Mouse (Mus musculus): ENCODE data around the gene Irf1. TPM values are rescaled to one million over a fixed set of nuclear protein-coding genes. Genes with fewer than 3 reads are reported as not detected.

Irf1 gene
- polyA plus RNA-seq, 1 experiment from 2014 or later = 17.7 TPM

DNA sequence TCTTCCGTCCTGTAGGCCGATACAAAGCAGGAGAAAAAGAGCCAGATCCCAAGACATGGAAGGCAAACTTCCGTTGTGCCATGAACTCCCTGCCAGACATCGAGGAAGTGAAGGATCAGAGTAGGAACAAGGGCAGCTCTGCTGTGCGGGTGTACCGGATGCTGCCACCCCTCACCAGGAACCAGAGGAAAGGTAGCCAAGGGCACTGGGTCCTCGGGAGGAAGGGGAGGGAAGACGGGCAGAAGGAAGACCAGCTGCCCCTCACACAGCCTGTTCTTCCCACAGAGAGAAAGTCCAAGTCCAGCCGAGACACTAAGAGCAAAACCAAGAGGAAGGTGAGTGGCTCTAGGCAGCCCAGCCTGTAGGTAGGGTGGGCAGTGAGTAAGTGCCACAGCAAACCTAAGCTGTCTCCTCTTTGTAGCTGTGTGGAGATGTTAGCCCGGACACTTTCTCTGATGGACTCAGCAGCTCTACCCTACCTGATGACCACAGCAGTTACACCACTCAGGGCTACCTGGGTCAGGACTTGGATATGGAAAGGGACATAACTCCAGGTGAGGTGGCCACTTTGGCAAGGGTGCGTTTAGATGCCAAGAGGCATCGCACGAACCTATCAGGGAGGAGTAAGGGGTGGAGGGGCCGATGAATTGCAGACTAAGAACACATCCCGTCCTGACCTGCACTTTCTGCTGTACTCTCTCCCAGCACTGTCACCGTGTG is 4.0 kb downstream of the Irf1 start:
- Histone ChIP-seq H3K4me1 (ENCODE audit: control insufficient read depth, low read depth, low read length) (peaks cover 11% of the 10 kb centered on the region), H3K9me3 (replicated peaks; ENCODE audit: control insufficient read depth, low read length) (no peaks in the 10 kb centered on the region), H3K36me3 (ENCODE audit: control insufficient read depth, insufficient read depth) (peaks cover 5% of the 10 kb centered on the region), H3K27me3 (ENCODE audit: control insufficient read depth, insufficient read depth, low read depth, low read length) (peaks cover 15% of the 10 kb centered on the region), H3K4me3 (ENCODE audit: low read depth, low read length) (no peak overlapping the region), H3K9ac (ENCODE audit: low read depth, low read length) (no peak overlapping the region), H3K4me2 (ENCODE audit: low read depth, low read length) (no peak overlapping the region), H3K27ac (ENCODE audit: low read length) (no peak overlapping the region)
- no peak for ATAC-seq (ENCODE audit: low read depth)
- 70% methylated on average over 16 of the region's 16 CpGs for WGBS (ENCODE audit: insufficient replicate concordance)

GRCm38 (mm10) chr11:53774659-53775255 is 4.9 kb downstream of the Irf1 start:
- WGBS (ENCODE audit: insufficient replicate concordance) = 69% methylated on average over 13 of the region's 13 CpGs
- peaks cover 5% of the 10 kb centered on the region for H3K36me3 ChIP-seq (ENCODE audit: control insufficient read depth, insufficient read depth)
- H3K9ac ChIP-seq (ENCODE audit: low read depth, low read length) = no peak overlapping the region
- no peak overlapping the region for H3K27ac ChIP-seq (ENCODE audit: low read length)
- H3K4me3 ChIP-seq (ENCODE audit: low read depth, low read length) = no peak overlapping the region
- no peak for ATAC-seq (ENCODE audit: low read depth)
- no peaks in the 10 kb centered on the region for H3K9me3 ChIP-seq (replicated peaks; ENCODE audit: control insufficient read depth, low read length)
- H3K4me2 ChIP-seq (ENCODE audit: low read depth, low read length) = no peak overlapping the region
- peaks cover 9% of the 10 kb centered on the region for H3K4me1 ChIP-seq (ENCODE audit: control insufficient read depth, low read depth, low read length)
- H3K27me3 ChIP-seq (ENCODE audit: control insufficient read depth, insufficient read depth, low read depth, low read length) = peaks cover 13% of the 10 kb centered on the region

GRCm38 (mm10) chr11:53777736-53778135 is 7.9 kb downstream of the Irf1 start:
- Histone ChIP-seq H3K4me2 (ENCODE audit: low read depth, low read length) (no peak overlapping the region), H3K4me1 (ENCODE audit: control insufficient read depth, low read depth, low read length) (peaks cover 6% of the 10 kb centered on the region), H3K9me3 (replicated peaks; ENCODE audit: control insufficient read depth, low read length) (no peaks in the 10 kb centered on the region), H3K36me3 (ENCODE audit: control insufficient read depth, insufficient read depth) (peaks cover 5% of the 10 kb centered on the region), H3K9ac (ENCODE audit: low read depth, low read length) (no peak overlapping the region), H3K4me3 (ENCODE audit: low read depth, low read length) (no peak overlapping the region), H3K27ac (ENCODE audit: low read length) (no peak overlapping the region), H3K27me3 (ENCODE audit: control insufficient read depth, insufficient read depth, low read depth, low read length) (no peaks in the 10 kb centered on the region)
- 63% methylated on average over 5 of the region's 5 CpGs for WGBS (ENCODE audit: insufficient replicate concordance)
- no peak for ATAC-seq (ENCODE audit: low read depth)

GRCm38 (mm10) chr11:53778455-53778854 is 8.6 kb downstream of the Irf1 start:
- Histone ChIP-seq H3K27ac (ENCODE audit: low read length) (no peak overlapping the region), H3K27me3 (ENCODE audit: control insufficient read depth, insufficient read depth, low read depth, low read length) (no peaks in the 10 kb centered on the region), H3K36me3 (ENCODE audit: control insufficient read depth, insufficient read depth) (peaks cover 5% of the 10 kb centered on the region), H3K4me3 (ENCODE audit: low read depth, low read length) (no peak overlapping the region), H3K9ac (ENCODE audit: low read depth, low read length) (no peak overlapping the region), H3K4me1 (ENCODE audit: control insufficient read depth, low read depth, low read length) (peaks cover 6% of the 10 kb centered on the region), H3K9me3 (replicated peaks; ENCODE audit: control insufficient read depth, low read length) (no peaks in the 10 kb centered on the region), H3K4me2 (ENCODE audit: low read depth, low read length) (no peak overlapping the region)
- no peak for ATAC-seq (ENCODE audit: low read depth)
- 78% methylated on average over 5 of the region's 5 CpGs for WGBS (ENCODE audit: insufficient replicate concordance)

DNA sequence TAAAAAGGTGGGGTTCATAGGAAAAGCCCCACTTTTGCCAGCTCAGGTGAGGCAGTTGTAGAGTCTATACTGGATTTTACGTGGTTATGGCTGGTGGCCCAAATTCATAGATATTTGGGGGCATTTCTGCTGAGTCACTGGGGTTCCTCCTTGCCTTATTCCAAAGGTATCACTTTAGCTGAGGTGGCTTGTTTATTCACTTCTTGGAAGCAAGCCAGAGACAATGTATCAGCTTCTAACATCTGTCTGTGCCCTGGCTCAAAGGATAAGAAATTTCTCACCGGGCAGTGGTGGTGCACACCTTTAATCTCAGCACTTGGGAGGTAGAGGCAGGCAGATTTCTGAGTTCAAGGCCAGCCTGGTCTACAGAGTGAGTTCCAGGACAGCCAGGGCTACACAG is 10.0 kb downstream of the Irf1 start:
- Histone ChIP-seq H3K27ac (ENCODE audit: low read length) (no peak overlapping the region), H3K9me3 (replicated peaks; ENCODE audit: control insufficient read depth, low read length) (no peaks in the 10 kb centered on the region), H3K4me2 (ENCODE audit: low read depth, low read length) (no peak overlapping the region), H3K27me3 (ENCODE audit: control insufficient read depth, insufficient read depth, low read depth, low read length) (no peaks in the 10 kb centered on the region), H3K4me1 (ENCODE audit: control insufficient read depth, low read depth, low read length) (peaks cover 6% of the 10 kb centered on the region), H3K9ac (ENCODE audit: low read depth, low read length) (no peak overlapping the region), H3K4me3 (ENCODE audit: low read depth, low read length) (no peak overlapping the region), H3K36me3 (ENCODE audit: control insufficient read depth, insufficient read depth) (peaks cover 5% of the 10 kb centered on the region)
- 24% methylated on average over 2 of the region's 2 CpGs for WGBS (ENCODE audit: insufficient replicate concordance)
- no peak for ATAC-seq (ENCODE audit: low read depth)

- no peak overlapping the region for H3K4me3 ChIP-seq (ENCODE audit: low read depth, low read length)
- no peaks in the 10 kb centered on the region for H3K27me3 ChIP-seq (ENCODE audit: control insufficient read depth, insufficient read depth, low read depth, low read length)
- peak overlapping the region; percentile 37 for H3K27ac ChIP-seq (ENCODE audit: low read length)
- peaks cover 6% of the 10 kb centered on the region for H3K4me1 ChIP-seq (ENCODE audit: control insufficient read depth, low read depth, low read length)
- no peaks in the 10 kb centered on the region for H3K9me3 ChIP-seq (replicated peaks; ENCODE audit: control insufficient read depth, low read length)
- peaks cover 5% of the 10 kb centered on the region for H3K36me3 ChIP-seq (ENCODE audit: control insufficient read depth, insufficient read depth)
- no peak for ATAC-seq (ENCODE audit: low read depth)
- no peak overlapping the region for H3K4me2 ChIP-seq (ENCODE audit: low read depth, low read length)
- WGBS (ENCODE audit: insufficient replicate concordance) = 46% methylated on average over 3 of the region's 3 CpGs
- no peak overlapping the region for H3K9ac ChIP-seq (ENCODE audit: low read depth, low read length)
These were observed 10.4 kb downstream of the Irf1 start for GRCm38 (mm10) chr11:53780262-53780661.

GRCm38 (mm10) chr11:53781201-53781775 is 11.5 kb downstream of the Irf1 start:
- peaks cover 3% of the 10 kb centered on the region for H3K36me3 ChIP-seq (ENCODE audit: control insufficient read depth, insufficient read depth)
- H3K4me1 ChIP-seq (ENCODE audit: control insufficient read depth, low read depth, low read length) = peaks cover 8% of the 10 kb centered on the region
- H3K9ac ChIP-seq (ENCODE audit: low read depth, low read length) = no peak overlapping the region
- no peak overlapping the region for H3K4me3 ChIP-seq (ENCODE audit: low read depth, low read length)
- H3K27me3 ChIP-seq (ENCODE audit: control insufficient read depth, insufficient read depth, low read depth, low read length) = no peaks in the 10 kb centered on the region
- peak; percentile 56; the same call in 1 of the 2 replicates for ATAC-seq (ENCODE audit: low read depth)
- WGBS (ENCODE audit: insufficient replicate concordance) = 62% methylated on average over 4 of the region's 4 CpGs
- H3K27ac ChIP-seq (ENCODE audit: low read length) = no peak overlapping the region
- no peaks in the 10 kb centered on the region for H3K9me3 ChIP-seq (replicated peaks; ENCODE audit: control insufficient read depth, low read length)
- no peak overlapping the region for H3K4me2 ChIP-seq (ENCODE audit: low read depth, low read length)

DNA sequence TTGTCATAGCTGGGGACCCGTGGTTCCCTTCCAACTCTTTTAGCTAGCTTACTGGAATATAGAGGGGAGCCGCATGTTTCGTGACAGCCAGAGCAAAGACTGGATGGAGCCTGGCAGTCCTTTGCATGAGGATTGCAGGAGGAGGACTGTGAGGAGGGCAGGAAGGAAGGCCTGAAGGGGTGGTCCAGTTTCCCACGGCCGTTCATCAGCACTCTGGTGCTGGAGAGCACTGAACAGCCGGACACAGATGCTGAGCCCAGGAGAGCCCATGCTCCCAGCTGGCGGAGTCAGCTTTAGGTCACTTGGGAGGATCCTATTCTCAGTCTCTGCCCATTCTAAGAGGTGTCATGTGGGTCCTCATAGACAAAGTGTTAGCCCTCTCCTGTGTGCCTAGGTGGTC is 12.2 kb downstream of the Irf1 start:
- Histone ChIP-seq H3K9ac (ENCODE audit: low read depth, low read length) (no peak overlapping the region), H3K36me3 (ENCODE audit: control insufficient read depth, insufficient read depth) (no peaks in the 10 kb centered on the region; the same call in 1 of the 2 replicates), H3K27ac (ENCODE audit: low read length) (0 out of 2 replicates have a peak overlapping the region, but pooled peaks have one; percentile 14), H3K4me3 (ENCODE audit: low read depth, low read length) (no peak overlapping the region), H3K4me1 (ENCODE audit: control insufficient read depth, low read depth, low read length) (peaks cover 8% of the 10 kb centered on the region), H3K9me3 (replicated peaks; ENCODE audit: control insufficient read depth, low read length) (no peaks in the 10 kb centered on the region), H3K27me3 (ENCODE audit: control insufficient read depth, insufficient read depth, low read depth, low read length) (no peaks in the 10 kb centered on the region), H3K4me2 (ENCODE audit: low read depth, low read length) (no peak overlapping the region)
- no peak for ATAC-seq (ENCODE audit: low read depth)
- WGBS (ENCODE audit: insufficient replicate concordance) = 67% methylated on average over 7 of the region's 7 CpGs

GRCm38 (mm10) chr11:53783288-53783687 is 13.5 kb downstream of the Irf1 start:
- ATAC-seq (ENCODE audit: low read depth) = no peak
- Histone ChIP-seq H3K4me1 (ENCODE audit: control insufficient read depth, low read depth, low read length) (peaks cover 8% of the 10 kb centered on the region), H3K4me2 (ENCODE audit: low read depth, low read length) (no peak overlapping the region), H3K27ac (ENCODE audit: low read length) (no peak overlapping the region), H3K9me3 (replicated peaks; ENCODE audit: control insufficient read depth, low read length) (no peaks in the 10 kb centered on the region), H3K27me3 (ENCODE audit: control insufficient read depth, insufficient read depth, low read depth, low read length) (no peaks in the 10 kb centered on the region), H3K4me3 (ENCODE audit: low read depth, low read length) (no peak overlapping the region), H3K9ac (ENCODE audit: low read depth, low read length) (no peak overlapping the region), H3K36me3 (ENCODE audit: control insufficient read depth, insufficient read depth) (no peaks in the 10 kb centered on the region; the same call in 1 of the 2 replicates)
- 71% methylated on average over 9 of the region's 9 CpGs for WGBS (ENCODE audit: insufficient replicate concordance)
